Mouse (Mus musculus): ENCODE data around the gene Cacna1e. TPM values are rescaled to one million over a fixed set of nuclear protein-coding genes. Genes with fewer than 3 reads are reported as not detected.

Cacna1e gene
- polyA plus RNA-seq, 1 experiment from 2014 or later: 3.7 TPM

- no peak overlapping the region for H3K27ac ChIP-seq (replicated peaks)
- H3K36me3 ChIP-seq: no peaks in the 10 kb centered on the region
- 86% methylated on average over 3 of the region's 3 CpGs for WGBS
- ATAC-seq (ENCODE audit: low FRiP score, low read depth): no peak
- no peaks in the 10 kb centered on the region for H3K4me1 ChIP-seq
- no peak overlapping the region for H3K9ac ChIP-seq (replicated peaks)
- no peak overlapping the region for H3K4me3 ChIP-seq
- H3K9me3 ChIP-seq: no peaks in the 10 kb centered on the region
- no peak overlapping the region for H3K4me2 ChIP-seq (replicated peaks)
- H3K27me3 ChIP-seq: no peaks in the 10 kb centered on the region
Observed at GRCm38 (mm10) chr1:154582516-154582915, 301.8 kb downstream of the Cacna1e start.

- no peaks in the 10 kb centered on the region for H3K9me3 ChIP-seq
- H3K4me1 ChIP-seq: no peaks in the 10 kb centered on the region
- H3K4me3 ChIP-seq: no peak overlapping the region
- H3K4me2 ChIP-seq (replicated peaks): no peak overlapping the region
- H3K36me3 ChIP-seq: no peaks in the 10 kb centered on the region
- no peak overlapping the region for H3K9ac ChIP-seq (replicated peaks)
- ATAC-seq (ENCODE audit: low FRiP score, low read depth): no peak
- no peaks in the 10 kb centered on the region for H3K27me3 ChIP-seq
- H3K27ac ChIP-seq (replicated peaks): no peak overlapping the region
- 84% methylated on average over 2 of the region's 2 CpGs for WGBS
Observed at GRCm38 (mm10) chr1:154579929-154580328, 304.4 kb downstream of the Cacna1e start.

- H3K9me3 ChIP-seq: no peaks in the 10 kb centered on the region
- no peak for ATAC-seq (ENCODE audit: low FRiP score, low read depth)
- H3K27me3 ChIP-seq: no peaks in the 10 kb centered on the region
- H3K27ac ChIP-seq (replicated peaks): no peak overlapping the region
- no peak overlapping the region for H3K4me2 ChIP-seq (replicated peaks)
- H3K4me3 ChIP-seq: no peak overlapping the region
- H3K36me3 ChIP-seq: no peaks in the 10 kb centered on the region
- no peak overlapping the region for H3K9ac ChIP-seq (replicated peaks)
- WGBS: 90% methylated on average over 4 of the region's 4 CpGs
- H3K4me1 ChIP-seq: no peaks in the 10 kb centered on the region
Observed at GRCm38 (mm10) chr1:154578748-154579147, 305.6 kb downstream of the Cacna1e start.

- Histone ChIP-seq H3K9me3 (no peaks in the 10 kb centered on the region), H3K36me3 (no peaks in the 10 kb centered on the region), H3K27ac (replicated peaks) (no peak overlapping the region), H3K4me2 (replicated peaks) (no peak overlapping the region), H3K4me1 (no peaks in the 10 kb centered on the region), H3K9ac (replicated peaks) (no peak overlapping the region), H3K27me3 (no peaks in the 10 kb centered on the region), H3K4me3 (no peak overlapping the region)
- WGBS: 69% methylated on average over 2 of the region's 2 CpGs
- ATAC-seq (ENCODE audit: low FRiP score, low read depth): no peak
Observed at GRCm38 (mm10) chr1:154576418-154576817, 307.9 kb downstream of the Cacna1e start.

GRCm38 (mm10) chr1:154566026-154566425 is 318.3 kb downstream of the Cacna1e start:
- 90% methylated on average over 6 of the region's 6 CpGs for WGBS
- Histone ChIP-seq H3K9ac (replicated peaks) (no peak overlapping the region), H3K4me1 (no peaks in the 10 kb centered on the region), H3K9me3 (no peaks in the 10 kb centered on the region), H3K36me3 (no peaks in the 10 kb centered on the region), H3K27ac (replicated peaks) (no peak overlapping the region), H3K27me3 (no peaks in the 10 kb centered on the region; the same call in 1 of the 2 replicates), H3K4me2 (replicated peaks) (no peak overlapping the region), H3K4me3 (no peak overlapping the region)
- no peak for ATAC-seq (ENCODE audit: low FRiP score, low read depth)

- Histone ChIP-seq H3K4me3 (no peak overlapping the region), H3K9ac (replicated peaks) (no peak overlapping the region), H3K4me1 (peaks cover 4% of the 10 kb centered on the region; the same call in 1 of the 2 replicates), H3K4me2 (replicated peaks) (no peak overlapping the region), H3K36me3 (no peaks in the 10 kb centered on the region), H3K9me3 (no peaks in the 10 kb centered on the region), H3K27ac (replicated peaks) (no peak overlapping the region), H3K27me3 (no peaks in the 10 kb centered on the region)
- WGBS: 44% methylated on average over 1 of the region's 1 CpGs
- no peak for ATAC-seq (ENCODE audit: low FRiP score, low read depth)
Observed at GRCm38 (mm10) chr1:154555811-154556210, 328.5 kb downstream of the Cacna1e start.

- Histone ChIP-seq H3K4me2 (replicated peaks) (no peak overlapping the region), H3K4me1 (peaks cover 4% of the 10 kb centered on the region; the same call in 1 of the 2 replicates), H3K36me3 (no peaks in the 10 kb centered on the region), H3K9ac (replicated peaks) (no peak overlapping the region), H3K27me3 (no peaks in the 10 kb centered on the region), H3K4me3 (no peak overlapping the region), H3K27ac (replicated peaks) (no peak overlapping the region), H3K9me3 (no peaks in the 10 kb centered on the region)
- WGBS: 93% methylated on average over 1 of the region's 1 CpGs
- no peak for ATAC-seq (ENCODE audit: low FRiP score, low read depth)
Observed at GRCm38 (mm10) chr1:154553132-154553531, 331.2 kb downstream of the Cacna1e start.

- no peaks in the 10 kb centered on the region for H3K27me3 ChIP-seq
- ATAC-seq (ENCODE audit: low FRiP score, low read depth): no peak
- no peak overlapping the region for H3K4me3 ChIP-seq
- H3K9me3 ChIP-seq: no peaks in the 10 kb centered on the region
- no peaks in the 10 kb centered on the region; the same call in 1 of the 2 replicates for H3K4me1 ChIP-seq
- no peak overlapping the region for H3K9ac ChIP-seq (replicated peaks)
- no peak overlapping the region for H3K4me2 ChIP-seq (replicated peaks)
- H3K27ac ChIP-seq (replicated peaks): no peak overlapping the region
- no peaks in the 10 kb centered on the region for H3K36me3 ChIP-seq
Observed at GRCm38 (mm10) chr1:154537445-154537844, 346.9 kb downstream of the Cacna1e start.

- H3K27me3 ChIP-seq: no peaks in the 10 kb centered on the region
- no peak overlapping the region for H3K4me3 ChIP-seq
- no peak overlapping the region for H3K4me2 ChIP-seq (replicated peaks)
- ATAC-seq (ENCODE audit: low FRiP score, low read depth): no peak
- no peaks in the 10 kb centered on the region for H3K9me3 ChIP-seq
- WGBS: 77% methylated on average over 2 of the region's 2 CpGs
- H3K27ac ChIP-seq (replicated peaks): no peak overlapping the region
- H3K4me1 ChIP-seq: no peaks in the 10 kb centered on the region; the same call in 1 of the 2 replicates
- H3K9ac ChIP-seq (replicated peaks): no peak overlapping the region
- H3K36me3 ChIP-seq: no peaks in the 10 kb centered on the region
Observed at GRCm38 (mm10) chr1:154536763-154537162, 347.5 kb downstream of the Cacna1e start.

GRCm38 (mm10) chr1:154532987-154533940 is 351.0 kb downstream of the Cacna1e start:
- Histone ChIP-seq H3K4me3 (no peak overlapping the region), H3K9me3 (no peaks in the 10 kb centered on the region), H3K4me1 (no peaks in the 10 kb centered on the region; the same call in 1 of the 2 replicates), H3K27ac (replicated peaks) (no peak overlapping the region), H3K36me3 (no peaks in the 10 kb centered on the region), H3K27me3 (no peaks in the 10 kb centered on the region), H3K4me2 (replicated peaks) (no peak overlapping the region), H3K9ac (replicated peaks) (no peak overlapping the region)
- WGBS: 68% methylated on average over 11 of the region's 11 CpGs
- ATAC-seq (ENCODE audit: low FRiP score, low read depth): no peak

- no peaks in the 10 kb centered on the region for H3K27me3 ChIP-seq
- no peak overlapping the region for H3K9ac ChIP-seq (replicated peaks)
- H3K9me3 ChIP-seq: no peaks in the 10 kb centered on the region
- no peak for ATAC-seq (ENCODE audit: low FRiP score, low read depth)
- H3K4me1 ChIP-seq: no peaks in the 10 kb centered on the region; the same call in 1 of the 2 replicates
- no peaks in the 10 kb centered on the region for H3K36me3 ChIP-seq
- no peak overlapping the region for H3K27ac ChIP-seq (replicated peaks)
- no peak overlapping the region for H3K4me3 ChIP-seq
- 97% methylated on average over 4 of the region's 4 CpGs for WGBS
- no peak overlapping the region for H3K4me2 ChIP-seq (replicated peaks)
Observed at GRCm38 (mm10) chr1:154529666-154530065, 354.6 kb downstream of the Cacna1e start.

GRCm38 (mm10) chr1:154528803-154529202 is 355.5 kb downstream of the Cacna1e start:
- H3K9ac ChIP-seq (replicated peaks): no peak overlapping the region
- H3K4me3 ChIP-seq: no peak overlapping the region
- H3K36me3 ChIP-seq: no peaks in the 10 kb centered on the region
- no peak overlapping the region for H3K4me2 ChIP-seq (replicated peaks)
- no peaks in the 10 kb centered on the region; the same call in 1 of the 2 replicates for H3K4me1 ChIP-seq
- WGBS: 88% methylated on average over 6 of the region's 6 CpGs
- no peak overlapping the region for H3K27ac ChIP-seq (replicated peaks)
- ATAC-seq (ENCODE audit: low FRiP score, low read depth): no peak
- no peaks in the 10 kb centered on the region for H3K9me3 ChIP-seq
- no peaks in the 10 kb centered on the region for H3K27me3 ChIP-seq

Data from midbrain, embryonic 12.5 days (tissue).